Mouse (Mus musculus): Measurements from ENCODE around the gene Trmt61a. TPM values are rescaled to one million over a fixed set of nuclear protein-coding genes. Genes with fewer than 3 reads are reported as not detected.

Gene Trmt61a
- 4.3 and 5.7 TPM in 2 replicates for polyA plus RNA-seq (2015; fragmentation: Nextera tagmentation; extraction: Ambion mirVana)

- peak within 1 kb of the TSS; percentile 65 for H3K9ac ChIP-seq (replicated peaks)
- TF ChIP-seq CTCF (IDR thresholded peaks at IDR 0.05; ENCODE audit: low read depth) (no peak), EP300 (IDR thresholded peaks at IDR 0.05; ENCODE audit: low read depth) (0 out of 2 replicates have a peak, but pooled peaks have one; percentile 56)
- H3K27ac ChIP-seq (ENCODE audit: low read depth), result peak within 1 kb of the TSS; percentile 90
- no peaks in the 10 kb centered on the region for H3K9me3 ChIP-seq (ENCODE audit: low read length)
- peaks cover 19% of the 10 kb centered on the region for H3K4me1 ChIP-seq (ENCODE audit: insufficient read depth)
- peaks cover 10% of the 10 kb centered on the region for H3K27me3 ChIP-seq (ENCODE audit: insufficient read depth, low read length)
- H3K4me3 ChIP-seq (ENCODE audit: low read depth, low read length), result peak within 1 kb of the TSS; percentile 83
- ATAC-seq, result peak; percentile 94
- under 1% methylated on average over 51 of the region's 51 CpGs for WGBS (ENCODE audit: insufficient replicate concordance)
- H3K4me2 ChIP-seq (ENCODE audit: low read depth, low read length), result peak within 1 kb of the TSS; percentile 97
- peaks cover 3% of the 10 kb centered on the region; the same call in 1 of the 2 replicates for H3K36me3 ChIP-seq (replicated peaks; ENCODE audit: insufficient read depth, low read length)
- peak; percentile 94 for DNase-seq
Observed at GRCm38 (mm10) chr12:111677882-111678669, at the start of gene Trmt61a. Gene Trmt61a (plus strand): TSS chr12:111678105.

GRCm38 (mm10) chr12:111648061-111648645 is 29.8 kb upstream of the Trmt61a start:
- TF ChIP-seq CTCF (IDR thresholded peaks at IDR 0.05; ENCODE audit: low read depth), result peak; percentile 84
- TF ChIP-seq EP300 (IDR thresholded peaks at IDR 0.05; ENCODE audit: low read depth), result no peak
- Histone ChIP-seq H3K27ac (ENCODE audit: low read depth) (no peak overlapping the region), H3K9ac (replicated peaks) (no peak overlapping the region), H3K4me1 (ENCODE audit: insufficient read depth) (no peaks in the 10 kb centered on the region), H3K4me3 (ENCODE audit: low read depth, low read length) (no peak overlapping the region), H3K27me3 (ENCODE audit: insufficient read depth, low read length) (no peaks in the 10 kb centered on the region), H3K36me3 (replicated peaks; ENCODE audit: insufficient read depth, low read length) (peaks cover 69% of the 10 kb centered on the region), H3K9me3 (ENCODE audit: low read length) (no peaks in the 10 kb centered on the region), H3K4me2 (ENCODE audit: low read depth, low read length) (no peak overlapping the region)
- ATAC-seq (peak; percentile 61), DNase-seq (peak; percentile 74)
- 48% methylated on average over 6 of the region's 6 CpGs for WGBS (ENCODE audit: insufficient replicate concordance)

GRCm38 (mm10) chr12:111652953-111653352 is 25.0 kb upstream of the Trmt61a start:
- Histone ChIP-seq H3K4me1 (ENCODE audit: insufficient read depth) (no peaks in the 10 kb centered on the region), H3K4me3 (ENCODE audit: low read depth, low read length) (no peak overlapping the region), H3K9me3 (ENCODE audit: low read length) (no peaks in the 10 kb centered on the region), H3K36me3 (replicated peaks; ENCODE audit: insufficient read depth, low read length) (peaks cover 66% of the 10 kb centered on the region), H3K27ac (ENCODE audit: low read depth) (no peak overlapping the region), H3K9ac (replicated peaks) (no peak overlapping the region), H3K27me3 (ENCODE audit: insufficient read depth, low read length) (no peaks in the 10 kb centered on the region), H3K4me2 (ENCODE audit: low read depth, low read length) (no peak overlapping the region)
- 88% methylated on average over 3 of the region's 3 CpGs for WGBS (ENCODE audit: insufficient replicate concordance)
- ATAC-seq (no peak), DNase-seq (no peak)
- TF ChIP-seq CTCF (IDR thresholded peaks at IDR 0.05; ENCODE audit: low read depth) (no peak), EP300 (IDR thresholded peaks at IDR 0.05; ENCODE audit: low read depth) (no peak)

GRCm38 (mm10) chr12:111653434-111653833 is 24.5 kb upstream of the Trmt61a start:
- Histone ChIP-seq H3K4me3 (ENCODE audit: low read depth, low read length) (no peak overlapping the region), H3K36me3 (replicated peaks; ENCODE audit: insufficient read depth, low read length) (peaks cover 61% of the 10 kb centered on the region), H3K27ac (ENCODE audit: low read depth) (no peak overlapping the region), H3K9me3 (ENCODE audit: low read length) (no peaks in the 10 kb centered on the region), H3K4me1 (ENCODE audit: insufficient read depth) (no peaks in the 10 kb centered on the region), H3K9ac (replicated peaks) (no peak overlapping the region), H3K27me3 (ENCODE audit: insufficient read depth, low read length) (no peaks in the 10 kb centered on the region), H3K4me2 (ENCODE audit: low read depth, low read length) (no peak overlapping the region)
- TF ChIP-seq EP300 (IDR thresholded peaks at IDR 0.05; ENCODE audit: low read depth), result no peak
- TF ChIP-seq CTCF (IDR thresholded peaks at IDR 0.05; ENCODE audit: low read depth), result peak; percentile 88
- 32% methylated on average over 3 of the region's 3 CpGs for WGBS (ENCODE audit: insufficient replicate concordance)
- ATAC-seq (0 out of 2 replicates have a peak, but pooled peaks have one; percentile 41), DNase-seq (peak; percentile 71)

GRCm38 (mm10) chr12:111655695-111656094 is 22.2 kb upstream of the Trmt61a start:
- Histone ChIP-seq H3K27me3 (ENCODE audit: insufficient read depth, low read length) (no peaks in the 10 kb centered on the region), H3K4me1 (ENCODE audit: insufficient read depth) (no peaks in the 10 kb centered on the region), H3K27ac (ENCODE audit: low read depth) (no peak overlapping the region), H3K4me2 (ENCODE audit: low read depth, low read length) (no peak overlapping the region), H3K9ac (replicated peaks) (no peak overlapping the region), H3K4me3 (ENCODE audit: low read depth, low read length) (no peak overlapping the region), H3K9me3 (ENCODE audit: low read length) (no peaks in the 10 kb centered on the region), H3K36me3 (replicated peaks; ENCODE audit: insufficient read depth, low read length) (peaks cover 44% of the 10 kb centered on the region)
- 94% methylated on average over 11 of the region's 11 CpGs for WGBS (ENCODE audit: insufficient replicate concordance)
- no peak for ATAC-seq
- no peak for DNase-seq
- TF ChIP-seq EP300 (IDR thresholded peaks at IDR 0.05; ENCODE audit: low read depth) (no peak), CTCF (IDR thresholded peaks at IDR 0.05; ENCODE audit: low read depth) (no peak)

GRCm38 (mm10) chr12:111659331-111659730 is 18.6 kb upstream of the Trmt61a start:
- Histone ChIP-seq H3K9me3 (ENCODE audit: low read length) (no peaks in the 10 kb centered on the region), H3K27me3 (ENCODE audit: insufficient read depth, low read length) (no peaks in the 10 kb centered on the region), H3K4me3 (ENCODE audit: low read depth, low read length) (no peak overlapping the region), H3K9ac (replicated peaks) (no peak overlapping the region), H3K27ac (ENCODE audit: low read depth) (no peak overlapping the region), H3K4me1 (ENCODE audit: insufficient read depth) (no peaks in the 10 kb centered on the region), H3K4me2 (ENCODE audit: low read depth, low read length) (no peak overlapping the region), H3K36me3 (replicated peaks; ENCODE audit: insufficient read depth, low read length) (peaks cover 20% of the 10 kb centered on the region)
- ATAC-seq, result no peak
- DNase-seq, result no peak
- no peak for TF ChIP-seq CTCF (IDR thresholded peaks at IDR 0.05; ENCODE audit: low read depth)
- no peak for TF ChIP-seq EP300 (IDR thresholded peaks at IDR 0.05; ENCODE audit: low read depth)
- 81% methylated on average over 4 of the region's 4 CpGs for WGBS (ENCODE audit: insufficient replicate concordance)

Data from liver, postnatal 0 days (tissue).